Comparison of ENCODE assay signal across 14 mouse cellular contexts in genomic region chr14:104210719-104211118, GRCm38 (mm10).
DNase-seq lines count a peak whose midpoint lies in the region; ATAC-seq and TF ChIP-seq lines count a peak whose summit lies in the region.
"Had no signal": no experiment of that assay in that cellular context is flagged by ENCODE, and none has a peak within 500 bp of the region (broad histone marks: within the 10 kb centered on the region; RNA-seq: fewer than 3 reads in every experiment).

No protein-coding gene starts in this region.

- no peak for TF ChIP-seq CTCF in lung, embryonic 14.5 days (IDR thresholded peaks at IDR 0.05; ENCODE audit: low read depth)
- no peak for TF ChIP-seq CTCF in brain, embryonic 14.5 days (IDR thresholded peaks at IDR 0.05; ENCODE audit: borderline replicate concordance, extremely low read depth, insufficient read depth, insufficient read length)

- TF ChIP-seq POLR2A in brain, embryonic 14.5 days (IDR thresholded peaks at IDR 0.05; ENCODE audit: borderline replicate concordance, extremely low read depth, insufficient read depth, insufficient read length, poor library complexity, severe bottlenecking) = no peak

- peak overlapping the region; percentile 33; the same call in 1 of the 2 replicates for H3K27ac ChIP-seq in lung, embryonic 14.5 days (ENCODE audit: low read depth)
- H3K27ac ChIP-seq in embryonic facial prominence, embryonic 12.5 days = no peak overlapping the region
- H3K27ac ChIP-seq: hindbrain, embryonic 15.5 days; left cerebral cortex, adult 2 months; liver, embryonic 12.5 days had no signal

- H3K27me3 ChIP-seq in lung, embryonic 14.5 days (ENCODE audit: insufficient read depth, low read length) = no peaks in the 10 kb centered on the region
- no peaks in the 10 kb centered on the region for H3K27me3 ChIP-seq in embryonic facial prominence, embryonic 12.5 days
- H3K27me3 ChIP-seq: CH12.LX; hindbrain, embryonic 15.5 days; liver, embryonic 12.5 days had no signal

- no peaks in the 10 kb centered on the region for H3K9me3 ChIP-seq in lung, embryonic 14.5 days (ENCODE audit: low read depth, low read length)
- H3K9me3 ChIP-seq in embryonic facial prominence, embryonic 12.5 days = no peaks in the 10 kb centered on the region
- H3K9me3 ChIP-seq: hindbrain, embryonic 15.5 days; liver, embryonic 12.5 days had no signal

- no peak overlapping the region for H3K9ac ChIP-seq in lung, embryonic 14.5 days
- H3K9ac ChIP-seq in embryonic facial prominence, embryonic 12.5 days = no peak overlapping the region
- H3K9ac ChIP-seq: hindbrain, embryonic 15.5 days; liver, embryonic 12.5 days had no signal

- intact Hi-C loops in gastrocnemius, postnatal 14 days (cut with DNase I; ENCODE audit: low total_unique reads) = no loop called here

- H3K36me3 ChIP-seq in lung, embryonic 14.5 days (ENCODE audit: insufficient read depth) = no peaks in the 10 kb centered on the region
- H3K36me3 ChIP-seq in embryonic facial prominence, embryonic 12.5 days = no peaks in the 10 kb centered on the region
- H3K36me3 ChIP-seq: hindbrain, embryonic 15.5 days; liver, embryonic 12.5 days had no signal

- 30% methylated on average over 3 of the region's 3 CpGs for WGBS in lung, embryonic 14.5 days
- 46% methylated on average over 3 of the region's 3 CpGs for WGBS in embryonic facial prominence, embryonic 12.5 days

- no peak overlapping the region for H3K4me2 ChIP-seq in lung, embryonic 14.5 days
- no peak overlapping the region for H3K4me2 ChIP-seq in embryonic facial prominence, embryonic 12.5 days (replicated peaks)
- H3K4me2 ChIP-seq: hindbrain, embryonic 15.5 days; liver, embryonic 12.5 days had no signal

- peaks cover 2% of the 10 kb centered on the region; the same call in 1 of the 2 replicates for H3K4me1 ChIP-seq in lung, embryonic 14.5 days (ENCODE audit: insufficient read depth)
- no peaks in the 10 kb centered on the region for H3K4me1 ChIP-seq in embryonic facial prominence, embryonic 12.5 days
- H3K4me1 ChIP-seq: hindbrain, embryonic 15.5 days; liver, embryonic 12.5 days had no signal

- ATAC-seq in lung, embryonic 14.5 days (ENCODE audit: insufficient read depth) = peak; percentile 83
- ATAC-seq in embryonic facial prominence, embryonic 12.5 days (ENCODE audit: insufficient number of reproducible peaks, insufficient read depth, low FRiP score, low TSS enrichment) = peak; percentile 82; the same call in 1 of the 2 replicates
- ATAC-seq: liver, embryonic 12.5 days had no signal

- DNase-seq in gastrocnemius, postnatal 14 days = peak; percentile 6
- DNase-seq in gastrocnemius, adult 18-20 months (ENCODE audit: low spot score) = no peak
- peak; percentile 50 for DNase-seq in lung, embryonic 14.5 days
- DNase-seq in lung, postnatal 14 days = no peak
- peak; percentile 38 for DNase-seq in brain, embryonic 14.5 days (ENCODE audit: low read depth)
- DNase-seq in heart, adult 11 months = no peak
- DNase-seq: cerebellum, postnatal 36 days; gastrocnemius, postnatal 25 days; spleen, adult 18-20 months had no signal

- no peak overlapping the region for H3K4me3 ChIP-seq in lung, embryonic 14.5 days (ENCODE audit: low read depth, low read length)
- H3K4me3 ChIP-seq in embryonic facial prominence, embryonic 12.5 days = no peak overlapping the region
- H3K4me3 ChIP-seq: hindbrain, embryonic 15.5 days; left cerebral cortex, adult 2 months; liver, embryonic 12.5 days had no signal

Comparison
In these comparisons a context has a peak if more than half of its experiments do, and no peak if none do; other contexts are left out.
1. DNase-seq: peak in gastrocnemius, postnatal 14 days (single experiment), lung, embryonic 14.5 days (single experiment) and brain, embryonic 14.5 days (single experiment); none in gastrocnemius, adult 18-20 months (single experiment), lung, postnatal 14 days (single experiment) and heart, adult 11 months (single experiment).